Mouse (Mus musculus) liver, embryonic 11.5 days (tissue): ENCODE measurements around the gene Whrn. TPM values are rescaled to one million over a fixed set of nuclear protein-coding genes. Genes with fewer than 3 reads are reported as not detected.

Experiments used
- ATAC-seq: fragments of 200-750 bp; cut with Nextera tagmentation; replicated peaks from 2 replicates; pipeline ENCODE4 v1.8.0; 2017; ENCODE audit warnings: moderate number of reproducible peaks, mild to moderate bottlenecking, moderate TSS enrichment, moderate library complexity; ENCODE audit not compliant: low FRiP score
- DNase-seq: peaks from one replicate; pipeline ENCODE4 v3.0.0-alpha.2; 2017; ENCODE audit warnings: low spot score
- H3K27ac ChIP-seq: fragments of 300-500 bp; sonication (generic); 2 replicates; pipeline ENCODE4 v1.5.1; 2014; ENCODE audit warnings: mild to moderate bottlenecking, low read depth, low read length, control low read depth
- H3K27me3 ChIP-seq: fragments of 300-500 bp; sonication (generic); replicated peaks from 2 replicates; pipeline ENCODE4 v1.6.1; 2014; ENCODE audit warnings: low read length, mixed read lengths; ENCODE audit not compliant: control insufficient read depth, insufficient read depth
- H3K36me3 ChIP-seq: fragments of 300-500 bp; sonication (generic); 2 replicates; pipeline ENCODE4 v1.6.1; 2014; ENCODE audit warnings: mild to moderate bottlenecking, low read length, moderate library complexity, mixed read lengths; ENCODE audit not compliant: control insufficient read depth, insufficient read depth
- H3K4me1 ChIP-seq: fragments of 300-500 bp; sonication (generic); replicated peaks from 2 replicates; pipeline ENCODE4 v1.6.1; 2014; ENCODE audit warnings: low read length, mixed read lengths; ENCODE audit not compliant: control insufficient read depth, insufficient read depth
- H3K4me2 ChIP-seq: fragments of 300-500 bp; sonication (generic); 2 replicates; pipeline ENCODE4 v1.6.1; 2014; ENCODE audit warnings: mild to moderate bottlenecking, control low read depth, moderate library complexity
- H3K4me3 ChIP-seq: fragments of 300-500 bp; sonication (generic); 2 replicates; pipeline ENCODE4 v1.5.1; 2014; ENCODE audit warnings: low read depth, low read length, control low read depth
- H3K9ac ChIP-seq: fragments of 300-500 bp; sonication (generic); 2 replicates; pipeline ENCODE4 v1.6.1; 2014; ENCODE audit warnings: low read depth, low read length, control low read depth
- H3K9me3 ChIP-seq: fragments of 300-500 bp; sonication (generic); 2 replicates; pipeline ENCODE4 v1.6.1; 2016; ENCODE audit warnings: low read length, inconsistent platforms, mixed read lengths; ENCODE audit not compliant: control insufficient read depth
- WGBS: fragments of 180-500 bp; shearing (Covaris S2); extraction: QIAGEN DNeasy Blood & Tissue Kit; methylation state at CpG from one replicate; pipeline ENCODE4 v1.1.7; 2014; 5-methylcytosine and 5-hydroxymethylcytosine counted together
- polyA plus RNA-seq: library from polyadenylated mRNA; unstranded; fragments of >200 nt; fragmentation: Nextera tagmentation; extraction: Ambion mirVana; gene quantifications from 2 replicates; pipeline ENCODE4 v1.2.1, GENCODE M21; 2014

Gene Whrn
- polyA plus RNA-seq, 1 experiment from 2014 or later, result 2.4 TPM

- H3K4me1 ChIP-seq, result peaks cover 63% of the 10 kb centered on the region
- no peaks in the 10 kb centered on the region for H3K27me3 ChIP-seq
- WGBS, result 49% methylated on average over 6 of the region's 6 CpGs
- H3K9ac ChIP-seq, result peak overlapping the region; percentile 28
- H3K27ac ChIP-seq, result peak overlapping the region; percentile 67
- H3K4me2 ChIP-seq, result peak overlapping the region; percentile 65
- ATAC-seq, result no peak
- H3K36me3 ChIP-seq, result peaks cover 3% of the 10 kb centered on the region; the same call in 1 of the 2 replicates
- no peak for DNase-seq
- no peaks in the 10 kb centered on the region for H3K9me3 ChIP-seq
- peak overlapping the region; percentile 43 for H3K4me3 ChIP-seq
These were observed 93.2 kb downstream of the Whrn start for GRCm38 (mm10) chr4:63402558-63402957.

GRCm38 (mm10) chr4:63402056-63402455 is 93.7 kb downstream of the Whrn start:
- 0 out of 2 replicates have a peak overlapping the region, but pooled peaks have one; percentile 15 for H3K27ac ChIP-seq
- DNase-seq, result no peak
- peaks cover 63% of the 10 kb centered on the region for H3K4me1 ChIP-seq
- H3K4me3 ChIP-seq, result peak overlapping the region; percentile 43
- H3K9me3 ChIP-seq, result no peaks in the 10 kb centered on the region
- no peaks in the 10 kb centered on the region for H3K27me3 ChIP-seq
- H3K36me3 ChIP-seq, result peaks cover 3% of the 10 kb centered on the region; the same call in 1 of the 2 replicates
- 84% methylated on average over 10 of the region's 10 CpGs for WGBS
- peak; percentile 38; the same call in 1 of the 2 replicates for ATAC-seq
- peak overlapping the region; percentile 28 for H3K9ac ChIP-seq
- H3K4me2 ChIP-seq, result peak overlapping the region; percentile 65

- ATAC-seq (no peak), DNase-seq (no peak)
- Histone ChIP-seq H3K9me3 (no peaks in the 10 kb centered on the region), H3K4me2 (peak overlapping the region; percentile 65; the same call in 1 of the 2 replicates), H3K27me3 (no peaks in the 10 kb centered on the region), H3K27ac (peak overlapping the region; percentile 61; the same call in 1 of the 2 replicates), H3K9ac (no peak overlapping the region), H3K4me1 (peaks cover 63% of the 10 kb centered on the region), H3K36me3 (peaks cover 3% of the 10 kb centered on the region; the same call in 1 of the 2 replicates), H3K4me3 (peak overlapping the region; percentile 11; the same call in 1 of the 2 replicates)
- WGBS, result 45% methylated on average over 6 of the region's 6 CpGs
These were observed 94.2 kb downstream of the Whrn start for GRCm38 (mm10) chr4:63401620-63402019.

- H3K27me3 ChIP-seq, result no peaks in the 10 kb centered on the region
- DNase-seq (no peak), ATAC-seq (no peak)
- H3K36me3 ChIP-seq, result peaks cover 5% of the 10 kb centered on the region; the same call in 1 of the 2 replicates
- WGBS, result 64% methylated on average over 18 of the region's 18 CpGs
- H3K9me3 ChIP-seq, result no peaks in the 10 kb centered on the region
- no peak overlapping the region for H3K27ac ChIP-seq
- no peak overlapping the region for H3K4me2 ChIP-seq
- no peak overlapping the region for H3K4me3 ChIP-seq
- peaks cover 62% of the 10 kb centered on the region for H3K4me1 ChIP-seq
- H3K9ac ChIP-seq, result no peak overlapping the region
These were observed 95.1 kb downstream of the Whrn start for GRCm38 (mm10) chr4:63400541-63401306.

GRCm38 (mm10) chr4:63399691-63400270 is 96.0 kb downstream of the Whrn start:
- Histone ChIP-seq H3K4me1 (peaks cover 52% of the 10 kb centered on the region), H3K4me3 (no peak overlapping the region)

GRCm38 (mm10) chr4:63398854-63399609 is 96.8 kb downstream of the Whrn start:
- peak overlapping the region; percentile 64; the same call in 1 of the 2 replicates for H3K27ac ChIP-seq
- no peak overlapping the region for H3K4me3 ChIP-seq
- H3K27me3 ChIP-seq, result no peaks in the 10 kb centered on the region
- peaks cover 45% of the 10 kb centered on the region for H3K4me1 ChIP-seq
- 48% methylated on average over 11 of the region's 11 CpGs for whole genome bisulfite sequencing
- peaks cover 5% of the 10 kb centered on the region; the same call in 1 of the 2 replicates for H3K36me3 ChIP-seq
- peak overlapping the region; percentile 37 for H3K4me2 ChIP-seq
- ATAC-seq, result peak; percentile 36; the same call in 1 of the 2 replicates
- H3K9me3 ChIP-seq, result no peaks in the 10 kb centered on the region
- DNase-seq, result no peak
- H3K9ac ChIP-seq, result peak overlapping the region; percentile 14; the same call in 1 of the 2 replicates

More at GRCm38 (mm10) chr4:63399691-63400270, 96.0 kb downstream of the Whrn start:
- no peaks in the 10 kb centered on the region for H3K27me3 ChIP-seq
- peaks cover 5% of the 10 kb centered on the region; the same call in 1 of the 2 replicates for H3K36me3 ChIP-seq
- 51% methylated on average over 8 of the region's 8 CpGs for WGBS
- H3K4me2 ChIP-seq, result peak overlapping the region; percentile 37
- peak overlapping the region; percentile 14; the same call in 1 of the 2 replicates for H3K9ac ChIP-seq
- no peak for DNase-seq
- peak overlapping the region; percentile 64 for H3K27ac ChIP-seq
- no peaks in the 10 kb centered on the region for H3K9me3 ChIP-seq
- no peak for ATAC-seq

GRCm38 (mm10) chr4:63397981-63398537 is 97.7 kb downstream of the Whrn start:
- 84% methylated on average over 10 of the region's 10 CpGs for WGBS
- Histone ChIP-seq H3K4me2 (no peak overlapping the region), H3K27ac (no peak overlapping the region), H3K4me3 (no peak overlapping the region), H3K9ac (no peak overlapping the region), H3K9me3 (no peaks in the 10 kb centered on the region), H3K27me3 (no peaks in the 10 kb centered on the region), H3K4me1 (peaks cover 35% of the 10 kb centered on the region), H3K36me3 (peaks cover 5% of the 10 kb centered on the region; the same call in 1 of the 2 replicates)
- ATAC-seq (no peak), DNase-seq (no peak)

- H3K9me3 ChIP-seq, result no peaks in the 10 kb centered on the region
- H3K4me2 ChIP-seq, result no peak overlapping the region
- no peak overlapping the region for H3K4me3 ChIP-seq
- H3K4me1 ChIP-seq, result peaks cover 8% of the 10 kb centered on the region
- DNase-seq (no peak), ATAC-seq (no peak)
- H3K27ac ChIP-seq, result no peak overlapping the region
- no peaks in the 10 kb centered on the region for H3K27me3 ChIP-seq
- H3K9ac ChIP-seq, result no peak overlapping the region
- H3K36me3 ChIP-seq, result peaks cover 4% of the 10 kb centered on the region; the same call in 1 of the 2 replicates
- 71% methylated on average over 6 of the region's 6 CpGs for WGBS
These were observed 104.5 kb downstream of the Whrn start for GRCm38 (mm10) chr4:63391322-63391721.
